Mouse (Mus musculus): ENCODE data around the gene Gdpd2. TPM values are rescaled to one million over a fixed set of nuclear protein-coding genes. Genes with fewer than 3 reads are reported as not detected.

Gene Gdpd2
- polyA plus RNA-seq, 1 experiment, result 0.45 TPM

DNA sequence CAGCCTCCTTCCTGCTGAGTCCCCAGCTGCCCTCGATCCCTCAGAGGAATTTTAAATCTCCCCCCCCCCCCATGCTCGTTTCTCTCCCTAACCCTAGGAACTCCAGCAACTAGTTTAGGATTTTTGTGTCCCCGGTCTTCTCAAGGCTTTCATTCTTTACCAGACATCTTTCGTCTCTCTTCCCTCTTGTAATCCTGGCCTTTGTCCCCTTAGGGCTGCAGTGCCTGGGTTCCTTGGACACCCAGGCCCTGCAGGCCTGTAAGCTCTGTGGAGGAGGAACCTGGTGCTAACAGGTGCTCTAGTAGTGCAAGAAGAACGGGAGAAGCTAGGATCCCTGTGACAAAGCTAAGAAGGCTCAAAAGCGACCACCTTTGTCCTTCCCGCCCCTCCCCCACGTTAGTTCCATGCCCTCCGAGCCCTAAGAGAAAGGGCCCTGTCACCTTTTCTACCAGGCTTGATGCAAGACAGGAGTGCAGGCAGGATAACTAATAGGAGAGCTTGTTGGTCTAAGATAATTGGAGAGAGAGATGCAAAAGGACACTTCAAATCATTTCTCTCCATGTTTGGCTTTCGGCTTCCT lies 48.1 kb downstream of the Gdpd2 start:
- no peak for DNase-seq (ENCODE audit: low spot score)

DNA sequence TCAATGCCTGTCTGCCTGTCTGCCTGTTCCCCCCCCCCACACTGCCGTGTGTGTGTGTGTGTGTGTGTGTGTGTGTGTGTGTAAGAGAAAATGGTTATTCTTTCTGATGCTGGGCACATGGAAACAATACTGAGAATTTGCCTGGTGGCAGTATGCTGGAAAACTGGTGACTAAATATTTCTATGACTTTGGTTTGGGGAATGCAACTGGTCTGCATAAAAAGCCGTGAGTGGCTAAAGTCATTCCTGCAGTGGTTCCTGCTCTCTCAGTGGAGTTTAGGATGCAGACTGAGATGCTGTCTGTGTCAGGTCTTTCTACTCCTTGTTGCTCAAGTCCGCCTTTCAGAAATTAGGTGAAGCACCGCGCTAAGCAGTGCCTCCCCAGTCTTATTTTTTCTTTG lies 48.7 kb downstream of the Gdpd2 start:
- DNase-seq (ENCODE audit: low spot score), result no peak

Other genes starting within 250 kb of the Gdpd2 start
- gene Igbp1, start 235.6 kb upstream of the Gdpd2 start, polyA plus RNA-seq (2012; rRNA removed), result 64.4 and 68.7 TPM in 2 replicates
- not detected in 2 replicates for gene Dgat2l6, start 205.0 kb upstream of the Gdpd2 start, polyA plus RNA-seq (2012; rRNA removed)
- not detected in 2 replicates for gene Awat1, start 157.6 kb upstream of the Gdpd2 start, polyA plus RNA-seq (2012; rRNA removed)
- 0.01 TPM in 2 replicates for gene P2ry4, start 135.0 kb upstream of the Gdpd2 start, polyA plus RNA-seq (2012; rRNA removed)
- not detected in 2 replicates for gene Arr3, start 124.4 kb upstream of the Gdpd2 start, polyA plus RNA-seq (2012; rRNA removed)
- gene Kif4, start 104.1 kb upstream of the Gdpd2 start, polyA plus RNA-seq (2012; rRNA removed), result 0.56 and 0.63 TPM in 2 replicates
- gene Pdzd11, start 103.3 kb upstream of the Gdpd2 start, polyA plus RNA-seq (2012; rRNA removed), result 38.6 and 43.5 TPM in 2 replicates
- 29.3 and 33.7 TPM in 2 replicates for gene Dlg3, start 37.8 kb downstream of the Gdpd2 start, polyA plus RNA-seq (2012; rRNA removed)

Data from urinary bladder, adult 2 months (tissue).